Mouse (Mus musculus) right cerebral cortex, adult 18-20 months (tissue): ENCODE measurements around the gene Nfix.

Source experiments
- DNase-seq: peaks from one replicate; pipeline ENCODE4 v3.0.0; 2022; ENCODE audit warnings: mixed read lengths

The Nfix gene

DNA sequence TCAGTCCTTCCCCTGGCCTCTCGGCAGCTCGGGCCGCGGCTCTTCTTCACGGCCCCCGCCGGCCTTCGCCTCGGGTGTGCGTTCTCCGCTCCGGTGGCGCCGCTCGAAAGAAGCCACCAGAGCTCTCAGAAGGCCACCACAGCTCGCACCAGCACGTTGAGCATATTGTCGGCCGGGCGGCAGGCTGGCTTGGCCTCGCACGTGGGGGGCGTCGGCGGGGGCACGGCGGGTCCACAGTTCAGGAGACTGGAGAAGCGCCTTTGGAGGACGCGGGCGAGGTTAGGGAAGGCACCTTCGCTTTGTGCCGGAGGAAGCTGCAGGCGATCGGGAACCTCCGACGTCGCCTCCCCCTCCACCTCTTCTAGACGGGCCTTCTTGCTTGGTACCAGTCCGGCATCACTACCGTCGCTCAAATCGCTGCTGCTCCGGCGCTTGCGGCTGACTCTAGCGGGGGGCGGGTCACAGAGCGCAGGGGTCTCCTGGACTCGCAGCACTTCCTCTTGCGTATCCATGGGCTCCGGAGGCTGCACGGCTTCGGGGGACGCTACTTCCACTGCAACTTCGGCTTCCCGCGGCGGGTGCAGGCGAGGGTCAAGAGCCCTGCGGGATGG, 138.1 kb downstream of the Nfix start:
- DNase-seq: peak; percentile 49

DNA sequence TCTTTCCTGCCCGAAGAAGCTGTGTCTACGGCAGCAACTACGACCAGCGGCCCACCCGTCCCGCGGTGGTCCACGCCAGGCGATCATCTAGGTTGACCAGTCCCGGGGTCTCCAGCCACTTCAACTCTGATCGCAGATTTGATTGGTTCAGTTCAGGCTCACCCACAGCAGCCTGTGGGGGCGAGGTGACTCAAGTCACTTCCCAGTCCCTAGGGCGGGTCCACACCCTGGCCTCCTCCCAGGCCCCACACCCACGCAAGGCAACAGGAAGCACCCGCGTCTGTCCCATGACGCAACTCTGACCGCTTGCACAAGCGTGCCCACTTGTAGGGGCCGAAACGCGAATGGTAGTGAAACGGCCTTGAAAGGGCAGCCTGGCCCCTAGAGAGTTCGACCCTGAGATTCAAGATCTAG, 138.7 kb downstream of the Nfix start:
- DNase-seq: peak; percentile 71

DNA sequence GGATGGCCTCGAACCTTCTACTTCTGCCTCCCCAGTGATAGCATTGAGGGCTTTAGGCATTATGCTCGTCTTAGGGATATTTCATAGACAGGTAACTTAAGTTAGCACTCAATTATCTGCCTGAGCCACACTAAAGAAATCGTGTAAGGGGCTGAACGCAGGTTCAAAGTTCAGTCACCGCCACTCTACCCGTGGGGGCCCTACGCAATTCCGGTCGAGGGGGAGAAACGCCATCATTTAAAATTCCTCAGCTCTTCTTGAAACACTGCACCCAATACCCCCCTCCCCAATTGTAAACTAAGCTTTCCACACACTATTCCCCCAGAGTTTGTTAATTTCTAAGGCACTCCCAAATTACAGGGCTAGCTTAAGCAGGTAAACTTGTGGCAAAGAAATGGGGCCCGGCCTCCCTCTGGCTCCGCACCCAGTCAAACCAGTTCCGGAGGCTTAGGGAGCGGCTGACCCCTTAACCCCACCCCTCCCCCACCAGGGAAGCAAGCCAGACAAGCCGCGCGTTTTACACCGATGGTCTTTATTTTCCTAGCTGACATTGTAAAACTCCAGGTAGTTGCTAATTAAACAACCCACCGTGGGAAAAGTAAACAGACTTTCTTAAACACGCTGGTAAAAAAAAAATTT, 139.2 kb downstream of the Nfix start:
- DNase-seq: no peak

DNA sequence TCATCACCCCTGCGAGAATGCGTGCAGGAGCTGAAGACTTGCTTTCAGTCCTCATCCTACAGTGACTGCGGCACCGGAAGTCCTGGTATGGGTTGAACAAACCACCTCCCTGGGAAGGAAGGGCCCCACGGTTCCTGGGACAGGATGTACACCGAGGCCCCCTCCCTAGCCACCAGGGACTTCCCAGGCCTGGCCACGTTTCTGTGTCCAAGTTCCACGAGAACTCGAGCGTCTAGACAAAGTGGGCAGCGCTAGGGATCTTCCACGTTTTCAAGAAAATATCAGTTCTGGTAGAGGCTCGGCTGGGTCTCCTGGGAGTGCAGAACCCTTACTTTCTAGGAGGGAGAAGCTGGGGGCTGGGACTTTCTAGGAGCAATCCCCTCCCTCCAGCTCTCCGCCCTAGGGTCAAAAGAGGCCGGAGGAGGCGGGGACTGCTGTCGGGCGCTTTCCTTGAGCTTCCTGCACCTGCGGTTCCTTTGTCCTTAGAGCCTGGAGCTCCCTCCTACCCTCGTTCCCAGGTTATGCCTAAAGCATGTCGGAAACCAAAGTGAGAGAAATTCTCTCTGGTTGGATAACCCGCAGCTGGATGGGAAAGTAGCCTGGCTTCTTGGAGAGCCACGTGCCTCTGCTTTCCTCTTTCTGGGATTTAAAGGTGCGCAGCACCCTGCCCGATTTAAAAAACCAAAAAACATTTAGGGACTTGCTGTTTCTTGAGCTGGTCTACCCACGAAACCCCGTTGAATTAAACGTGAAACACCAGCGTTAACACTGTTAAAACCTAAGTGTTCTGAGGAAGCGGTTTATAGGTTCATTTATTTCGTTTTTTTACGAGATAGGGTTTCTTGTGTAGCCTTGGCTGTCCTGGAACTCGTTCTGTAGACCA, 140.0 kb downstream of the Nfix start:
- DNase-seq: no peak

DNA sequence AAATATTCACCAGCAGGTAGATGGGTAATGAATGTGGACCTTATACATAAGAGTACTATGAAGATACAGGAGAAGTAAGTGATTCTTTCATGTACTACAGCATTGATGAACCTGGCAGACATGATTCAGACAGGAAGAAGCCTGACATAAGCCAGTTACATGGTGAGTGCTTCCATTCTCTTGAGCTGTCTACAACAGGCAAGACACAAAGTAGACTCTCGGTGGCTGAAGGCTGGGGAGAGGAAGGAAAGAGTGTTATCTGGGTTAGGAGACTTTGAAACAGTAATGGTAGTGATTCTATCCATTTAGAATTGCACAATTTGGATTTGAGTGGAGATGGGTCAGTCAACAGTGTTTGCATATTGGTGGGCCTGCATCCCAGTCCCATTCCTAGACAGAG, 141.2 kb downstream of the Nfix start:
- no peak for DNase-seq

DNA sequence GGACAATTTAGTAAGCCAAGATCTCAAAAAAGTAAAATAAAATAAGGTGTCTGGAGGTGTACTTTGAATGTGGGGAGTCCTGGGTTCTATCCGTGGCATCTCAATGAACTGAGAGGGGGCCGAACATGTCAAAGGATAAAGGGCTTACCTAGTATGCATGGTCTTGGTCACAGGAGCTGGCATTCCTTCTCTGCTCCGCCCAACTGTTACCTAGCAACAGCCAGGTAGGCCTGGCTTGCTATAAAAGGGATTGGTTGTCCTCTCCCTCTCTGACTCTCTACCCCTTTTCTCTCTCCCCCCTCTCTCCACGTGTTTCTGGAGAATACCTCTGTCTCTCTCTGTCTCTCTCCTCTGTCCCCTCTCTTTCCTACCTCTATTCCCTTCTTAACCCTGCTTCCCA, 142.5 kb downstream of the Nfix start:
- DNase-seq: no peak

DNA sequence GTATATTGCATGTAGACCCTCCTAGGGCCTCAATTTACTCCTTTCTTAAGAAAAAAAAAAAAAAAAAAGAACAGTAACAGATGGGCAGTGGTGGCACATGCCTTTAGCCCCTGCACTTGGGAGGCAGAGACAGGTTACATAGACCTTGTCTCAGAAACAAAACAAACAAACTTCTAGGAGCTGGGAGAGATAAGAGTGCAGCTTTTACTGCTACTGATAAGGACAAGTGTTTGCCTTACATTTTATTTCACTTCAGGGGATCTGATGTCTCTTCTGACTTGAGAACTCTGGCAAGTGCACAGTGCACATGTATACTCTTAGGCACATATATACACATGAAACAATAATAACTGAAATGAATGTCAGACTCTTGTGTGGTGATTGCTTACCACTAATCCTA, 142.9 kb downstream of the Nfix start:
- no peak for DNase-seq

DNA sequence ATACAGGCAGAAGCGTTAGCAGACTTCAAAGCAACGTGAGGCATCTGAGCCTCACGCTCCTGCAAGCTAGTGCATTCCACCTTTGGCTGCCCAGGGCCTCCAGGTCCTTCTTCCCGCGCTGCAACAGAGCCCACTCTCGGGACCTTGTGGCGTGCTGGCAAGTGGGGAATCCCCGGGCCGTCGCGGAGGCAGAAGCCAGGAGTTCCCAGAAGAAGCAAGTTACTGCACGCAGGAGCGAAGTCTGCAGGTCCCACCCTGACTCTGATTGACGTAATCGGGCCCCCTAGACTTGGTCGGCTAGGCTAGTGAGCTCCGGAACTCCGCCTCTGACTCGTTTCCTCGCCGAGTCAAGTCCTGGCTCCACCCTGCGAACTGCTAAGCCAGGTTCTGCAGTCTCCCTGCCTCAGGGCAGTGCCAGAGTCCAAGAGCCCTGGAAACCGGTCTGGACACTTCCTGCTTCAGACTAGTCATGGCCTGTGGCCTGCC, 143.5 kb downstream of the Nfix start:
- no peak for DNase-seq

DNA sequence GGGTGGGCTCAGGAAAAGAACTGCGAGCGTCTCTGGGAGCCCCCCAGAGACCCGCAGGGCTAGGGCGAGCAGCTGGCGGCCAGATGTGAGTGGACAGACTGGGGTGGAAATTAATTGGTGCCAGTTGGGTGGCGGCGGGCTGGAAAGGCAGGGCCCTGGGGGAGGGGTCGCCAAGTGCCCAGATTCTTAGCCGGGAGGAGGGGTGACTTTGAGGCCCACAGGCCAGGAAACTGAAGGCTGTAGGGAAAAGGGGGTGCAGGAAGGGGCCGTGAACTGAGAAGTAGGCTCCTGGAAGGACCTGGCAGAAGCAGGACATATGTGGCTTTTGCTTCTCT, 144.0 kb downstream of the Nfix start:
- DNase-seq: no peak

DNA sequence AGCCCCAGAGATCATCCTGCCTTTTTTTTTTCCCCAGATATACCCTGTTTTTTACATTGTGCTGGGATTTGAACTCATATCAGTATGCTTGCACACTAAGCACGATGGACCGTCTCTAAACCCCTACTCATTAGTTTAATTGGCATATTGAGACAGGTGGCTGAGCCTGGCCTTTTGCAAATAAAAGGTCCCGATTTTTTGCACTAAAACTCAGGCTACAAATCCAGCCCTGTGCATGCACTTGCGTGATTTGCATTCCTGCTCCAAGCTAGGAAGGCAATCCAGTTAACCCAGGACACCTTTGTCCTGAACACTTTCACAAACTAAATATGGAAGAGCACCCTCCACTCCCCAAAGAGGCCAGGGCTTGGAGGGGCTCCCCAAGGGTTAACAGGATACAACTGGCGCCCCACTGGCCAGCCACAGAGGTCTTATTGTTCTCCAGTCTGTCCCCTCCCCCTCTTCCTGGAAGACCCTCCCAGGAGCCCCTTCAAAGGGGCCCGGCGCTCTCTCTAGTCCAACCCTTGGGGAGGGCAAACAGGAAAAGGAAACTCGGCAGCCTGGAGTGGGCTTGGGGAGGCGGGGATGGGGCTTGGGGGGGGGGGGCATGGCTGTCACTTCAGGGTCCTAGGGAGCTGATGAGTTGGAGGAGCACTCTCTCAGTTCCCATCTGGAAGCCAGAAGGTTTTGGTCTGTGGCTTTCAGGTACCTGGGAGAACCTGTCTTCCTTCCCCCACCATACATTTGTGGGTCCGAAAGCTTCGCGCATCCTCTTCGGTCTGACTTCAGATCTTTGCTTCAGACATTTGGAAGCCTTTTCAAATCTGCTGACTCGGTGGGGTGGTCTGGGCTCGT, 144.6 kb downstream of the Nfix start:
- DNase-seq: no peak

DNA sequence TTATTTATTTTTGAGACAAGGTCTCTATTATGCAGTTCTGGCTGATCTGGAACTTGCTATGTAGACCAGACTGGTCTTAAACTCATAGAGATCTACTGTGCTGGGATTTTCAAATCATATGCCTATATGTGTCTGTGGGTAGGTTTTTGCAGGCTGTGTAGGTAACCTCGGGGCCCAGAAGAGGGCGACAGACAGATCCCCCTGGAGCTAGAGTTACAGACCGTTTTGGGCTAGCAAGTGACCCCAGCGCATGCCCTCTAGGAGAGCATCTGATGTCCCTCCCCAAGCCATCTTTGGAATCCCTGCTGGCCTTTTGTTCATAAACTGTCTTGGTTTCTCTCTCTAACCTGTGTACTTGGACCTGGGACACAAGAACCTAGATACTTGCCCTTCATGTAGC, 145.5 kb downstream of the Nfix start:
- no peak for DNase-seq

DNA sequence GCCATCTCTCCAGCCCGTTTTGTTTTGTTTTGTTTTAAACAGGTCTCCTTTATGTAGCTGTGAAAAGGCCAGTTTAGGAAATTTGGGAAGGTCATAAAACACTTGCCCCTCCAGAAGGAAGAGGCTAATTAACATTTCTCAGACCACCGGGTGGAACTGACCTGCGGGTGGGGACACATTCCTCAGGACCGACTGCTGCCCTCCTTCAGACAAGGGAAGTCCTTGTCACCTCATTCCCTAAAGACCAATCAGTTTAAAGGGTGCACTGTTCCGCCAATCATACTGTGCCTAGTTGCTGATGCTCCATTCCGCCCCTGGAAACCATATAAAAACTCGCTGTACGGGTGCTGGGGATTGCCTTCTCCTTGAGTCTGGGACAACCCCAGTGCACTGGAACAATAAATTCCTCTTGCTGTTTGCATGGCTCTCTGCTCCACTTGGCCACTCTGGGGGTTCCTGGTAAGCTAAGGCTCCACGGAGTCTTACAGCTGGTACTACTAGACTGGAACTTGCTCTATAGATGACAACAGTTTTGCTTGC, 147.0 kb downstream of the Nfix start:
- DNase-seq: no peak

DNA sequence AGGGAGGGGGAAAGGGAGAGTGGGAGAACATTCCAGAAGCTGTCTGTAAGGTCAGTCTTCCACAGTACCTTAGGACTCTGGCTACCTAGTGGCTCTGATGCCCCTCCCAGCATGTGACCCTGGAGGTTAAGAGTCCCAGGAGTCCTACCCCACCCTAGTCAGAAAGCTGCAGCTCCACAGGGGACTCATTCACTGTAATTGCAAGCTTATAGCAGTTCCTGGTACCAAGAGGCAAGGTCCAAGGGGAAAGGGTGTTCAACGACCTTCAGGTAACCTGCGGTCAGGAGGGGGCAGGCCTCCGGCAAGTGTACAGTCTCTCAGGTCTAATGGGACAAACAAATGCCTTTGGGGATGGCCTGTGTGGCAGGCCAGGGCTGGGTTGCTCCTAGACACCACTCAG, 149.9 kb downstream of the Nfix start:
- DNase-seq: no peak
